Mouse (Mus musculus) left cerebral cortex, adult 9 months (tissue): ENCODE measurements around the gene Dyrk1a.

ENCODE experiments used
- DNase-seq, 2 experiments: peaks; one replicate each; pipeline ENCODE4 v3.0.0; 2022; ENCODE audit warnings: low spot score in 2 of 2

Gene Dyrk1a

GRCm38 (mm10) chr16:94559282-94559681 is 10.5 kb upstream of the Dyrk1a start:
- no peak for DNase-seq

- no peak for DNase-seq
Measured at GRCm38 (mm10) chr16:94559782-94560181, 10.0 kb upstream of the Dyrk1a start.

GRCm38 (mm10) chr16:94560618-94561017 is 9.2 kb upstream of the Dyrk1a start:
- no peak for DNase-seq

- DNase-seq = no peak
Measured at GRCm38 (mm10) chr16:94566124-94566523, 3.7 kb upstream of the Dyrk1a start.

GRCm38 (mm10) chr16:94566834-94567585 is 2.8 kb upstream of the Dyrk1a start:
- DNase-seq = no peak

GRCm38 (mm10) chr16:94567751-94568150 is 2.1 kb upstream of the Dyrk1a start:
- DNase-seq = no peak

GRCm38 (mm10) chr16:94568335-94569228 is 1.2 kb upstream of the Dyrk1a start:
- DNase-seq = no peak

- peak in 1 of 2 experiments; percentile 34 for DNase-seq
Measured at GRCm38 (mm10) chr16:94570361-94571041, 691 bp downstream of the Dyrk1a start.

- no peak for DNase-seq
Measured at GRCm38 (mm10) chr16:94571111-94571993, 1.5 kb downstream of the Dyrk1a start.

- DNase-seq = no peak
Measured at GRCm38 (mm10) chr16:94572422-94572821, 2.6 kb downstream of the Dyrk1a start.

GRCm38 (mm10) chr16:94574025-94574717 is 4.4 kb downstream of the Dyrk1a start:
- DNase-seq = no peak

GRCm38 (mm10) chr16:94574718-94575094 is 4.9 kb downstream of the Dyrk1a start:
- no peak for DNase-seq

GRCm38 (mm10) chr16:94575757-94576156 is 5.9 kb downstream of the Dyrk1a start:
- DNase-seq = no peak

- DNase-seq = no peak
Measured at GRCm38 (mm10) chr16:94579348-94579747, 9.5 kb downstream of the Dyrk1a start.

GRCm38 (mm10) chr16:94580844-94581405 is 11.1 kb downstream of the Dyrk1a start:
- DNase-seq = no peak

- no peak for DNase-seq
Measured at GRCm38 (mm10) chr16:94586349-94586990, 16.7 kb downstream of the Dyrk1a start.

GRCm38 (mm10) chr16:94587461-94587860 is 17.7 kb downstream of the Dyrk1a start:
- DNase-seq = no peak

GRCm38 (mm10) chr16:94588171-94588570 is 18.4 kb downstream of the Dyrk1a start:
- DNase-seq = no peak

GRCm38 (mm10) chr16:94588974-94589373 is 19.2 kb downstream of the Dyrk1a start:
- DNase-seq = no peak

- DNase-seq = no peak
Measured at GRCm38 (mm10) chr16:94589648-94590047, 19.8 kb downstream of the Dyrk1a start.
